In the genomic region with DNA sequence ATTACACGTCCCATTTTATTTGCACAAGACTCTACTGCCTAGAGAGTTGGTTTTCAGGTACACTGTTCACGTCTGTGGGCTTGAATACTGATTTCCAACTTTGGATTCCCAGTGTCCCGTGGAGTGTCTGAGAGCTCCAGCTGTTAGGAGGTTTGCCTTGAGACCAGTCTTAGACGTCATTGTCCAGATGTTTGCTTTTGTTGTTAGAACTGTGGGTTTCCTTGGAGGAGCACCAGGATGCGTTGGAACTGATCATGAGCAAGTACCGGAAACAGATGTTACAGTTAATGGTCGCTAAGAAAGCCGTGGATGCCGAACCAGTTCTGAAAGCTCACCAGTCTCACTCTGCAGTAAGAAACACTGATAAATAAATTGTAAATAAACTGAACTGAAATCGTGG, we compare ENCODE assay signal across 11 mouse cellular contexts. TPM values are rescaled to one million over a fixed set of nuclear protein-coding genes. Genes with fewer than 3 reads are reported as not detected.
DNase-seq lines count a peak whose midpoint lies in the region; ATAC-seq and TF ChIP-seq lines count a peak whose summit lies in the region.
"Had no signal": no experiment of that assay in that cellular context is flagged by ENCODE, and none has a peak within 500 bp of the region (broad histone marks: within the 10 kb centered on the region; RNA-seq: fewer than 3 reads in every experiment).

No protein-coding gene starts in this region.

- peaks cover 40% of the 10 kb centered on the region for H3K36me3 ChIP-seq in forebrain, embryonic 13.5 days (ENCODE audit: poor library complexity, severe bottlenecking)
- peaks cover 39% of the 10 kb centered on the region for H3K36me3 ChIP-seq in forebrain, embryonic 10.5 days (replicated peaks)
- peaks cover 37% of the 10 kb centered on the region for H3K36me3 ChIP-seq in limb, embryonic 13.5 days
- H3K36me3 ChIP-seq in limb, embryonic 10.5 days: peaks cover 47% of the 10 kb centered on the region
- peaks cover 14% of the 10 kb centered on the region for H3K36me3 ChIP-seq in intestine, embryonic 16.5 days (ENCODE audit: control insufficient read depth, insufficient read depth, low read length)

- H3K9me3 ChIP-seq in forebrain, embryonic 13.5 days (replicated peaks): no peaks in the 10 kb centered on the region; the same call in 1 of the 2 replicates
- peaks cover 8% of the 10 kb centered on the region; the same call in 1 of the 2 replicates for H3K9me3 ChIP-seq in forebrain, embryonic 10.5 days
- H3K9me3 ChIP-seq in limb, embryonic 13.5 days: no peaks in the 10 kb centered on the region
- H3K9me3 ChIP-seq in limb, embryonic 10.5 days (replicated peaks): no peaks in the 10 kb centered on the region
- no peaks in the 10 kb centered on the region for H3K9me3 ChIP-seq in intestine, embryonic 16.5 days (ENCODE audit: control insufficient read depth, low read length)

- TF ChIP-seq CTCF in brain, embryonic 14.5 days (IDR thresholded peaks at IDR 0.05; ENCODE audit: borderline replicate concordance, extremely low read depth, insufficient read depth, insufficient read length): no peak

- no peak for ATAC-seq in forebrain, embryonic 13.5 days
- no peak for ATAC-seq in limb, embryonic 13.5 days (ENCODE audit: low FRiP score, low read depth)
- no peak for ATAC-seq in intestine, embryonic 16.5 days
- ATAC-seq: forebrain, embryonic 14.5 days; inflammation-experienced regulatory T-cells, adult 6 months had no signal

- TF ChIP-seq POLR2A in brain, embryonic 14.5 days (IDR thresholded peaks at IDR 0.05; ENCODE audit: borderline replicate concordance, extremely low read depth, insufficient read depth, insufficient read length, poor library complexity, severe bottlenecking): no peak

- H3K27ac ChIP-seq in forebrain, embryonic 13.5 days: no peak overlapping the region
- H3K27ac ChIP-seq in forebrain, embryonic 10.5 days: no peak overlapping the region
- H3K27ac ChIP-seq in limb, embryonic 13.5 days: no peak overlapping the region
- no peak overlapping the region for H3K27ac ChIP-seq in limb, embryonic 10.5 days
- no peak overlapping the region for H3K27ac ChIP-seq in intestine, embryonic 16.5 days (ENCODE audit: low read length)

- H3K4me2 ChIP-seq in forebrain, embryonic 13.5 days: peak overlapping the region; percentile 69; the same call in 1 of the 2 replicates
- peak overlapping the region; percentile 75 for H3K4me2 ChIP-seq in limb, embryonic 13.5 days (replicated peaks)
- H3K4me2 ChIP-seq in intestine, embryonic 16.5 days (ENCODE audit: low read depth, low read length): peak overlapping the region; percentile 65; the same call in 1 of the 2 replicates

- H3K9ac ChIP-seq in forebrain, embryonic 13.5 days: no peak overlapping the region
- no peak overlapping the region for H3K9ac ChIP-seq in limb, embryonic 13.5 days
- no peak overlapping the region for H3K9ac ChIP-seq in intestine, embryonic 16.5 days (ENCODE audit: low read depth, low read length)

- peaks cover 15% of the 10 kb centered on the region for H3K4me1 ChIP-seq in forebrain, embryonic 13.5 days
- peaks cover 20% of the 10 kb centered on the region for H3K4me1 ChIP-seq in forebrain, embryonic 10.5 days
- H3K4me1 ChIP-seq in limb, embryonic 13.5 days: peaks cover 15% of the 10 kb centered on the region
- H3K4me1 ChIP-seq in limb, embryonic 10.5 days: peaks cover 18% of the 10 kb centered on the region
- peaks cover 13% of the 10 kb centered on the region; the same call in 1 of the 2 replicates for H3K4me1 ChIP-seq in intestine, embryonic 16.5 days (ENCODE audit: control insufficient read depth, insufficient read depth, low read length)

- H3K4me3 ChIP-seq in forebrain, embryonic 13.5 days: no peak overlapping the region
- H3K4me3 ChIP-seq in forebrain, embryonic 10.5 days: no peak overlapping the region
- H3K4me3 ChIP-seq in limb, embryonic 13.5 days: 0 out of 2 replicates have a peak overlapping the region, but pooled peaks have one; percentile 70
- no peak overlapping the region for H3K4me3 ChIP-seq in limb, embryonic 10.5 days
- H3K4me3 ChIP-seq in intestine, embryonic 16.5 days (ENCODE audit: low read length): no peak overlapping the region

- DNase-seq in forebrain, embryonic 10.5 days (ENCODE audit: extremely low spot score, low spot score): no peak
- no peak for DNase-seq in limb, embryonic 10.5 days (ENCODE audit: low spot score)
- DNase-seq in brain, embryonic 14.5 days (ENCODE audit: low read depth): peak; percentile 14
- no peak for DNase-seq in yolk sac, embryonic 10.5 days (ENCODE audit: low spot score)
- no peak for DNase-seq in retina, embryonic 14.5 days (ENCODE audit: low spot score)
- DNase-seq: adrenal gland, postnatal 36 days had no signal

- 83% methylated on average over 10 of the region's 10 CpGs for WGBS in forebrain, embryonic 13.5 days
- whole genome bisulfite sequencing in forebrain, embryonic 10.5 days: 88% methylated on average over 10 of the region's 10 CpGs
- 57% methylated on average over 10 of the region's 10 CpGs for WGBS in limb, embryonic 13.5 days
- WGBS in limb, embryonic 10.5 days: 82% methylated on average over 10 of the region's 10 CpGs
- WGBS in intestine, embryonic 16.5 days: 63% methylated on average over 10 of the region's 10 CpGs

- H3K27me3 ChIP-seq in forebrain, embryonic 13.5 days: no peaks in the 10 kb centered on the region
- no peaks in the 10 kb centered on the region for H3K27me3 ChIP-seq in forebrain, embryonic 10.5 days (ENCODE audit: poor library complexity, severe bottlenecking)
- H3K27me3 ChIP-seq in limb, embryonic 13.5 days: no peaks in the 10 kb centered on the region
- no peaks in the 10 kb centered on the region for H3K27me3 ChIP-seq in limb, embryonic 10.5 days (ENCODE audit: low read depth, poor library complexity, severe bottlenecking)
- no peaks in the 10 kb centered on the region for H3K27me3 ChIP-seq in intestine, embryonic 16.5 days (replicated peaks; ENCODE audit: control insufficient read depth, insufficient read depth, low read length)

RNA-seq across cellular contexts. Expression of a gene that starts 1.5 kb away (rescaled TPM):
- 54.5 and 61.0 TPM in 2 replicates for polyA plus RNA-seq in forebrain, embryonic 13.5 days (2015; fragmentation: Nextera tagmentation; extraction: Ambion mirVana)
- 68.2 and 78.0 TPM in 2 replicates for polyA plus RNA-seq in forebrain, embryonic 10.5 days (2016; fragmentation: Nextera tagmentation; extraction: Ambion mirVana)
- 56.1 and 60.1 TPM in 2 replicates for polyA plus RNA-seq in limb, embryonic 13.5 days (2015; fragmentation: Nextera tagmentation; extraction: Ambion mirVana)
- 46.9 and 53.9 TPM in 2 replicates for polyA plus RNA-seq in limb, embryonic 10.5 days (2016; fragmentation: Nextera tagmentation; extraction: Ambion mirVana)
- polyA plus RNA-seq in brain, embryonic 14.5 days (2012; rRNA removed): 46.5 and 49.0 TPM in 2 replicates
- polyA plus RNA-seq in intestine, embryonic 16.5 days (2015; fragmentation: Nextera tagmentation; extraction: Ambion mirVana): 43.4 and 44.9 TPM in 2 replicates

RNA-seq across cellular contexts. Expression of a gene that starts 23.2 kb away (rescaled TPM):
- polyA plus RNA-seq in forebrain, embryonic 13.5 days (2015; fragmentation: Nextera tagmentation; extraction: Ambion mirVana): 468 and 476 TPM in 2 replicates
- polyA plus RNA-seq in forebrain, embryonic 10.5 days (2016; fragmentation: Nextera tagmentation; extraction: Ambion mirVana): 433 and 473 TPM in 2 replicates
- 388 and 411 TPM in 2 replicates for polyA plus RNA-seq in limb, embryonic 13.5 days (2015; fragmentation: Nextera tagmentation; extraction: Ambion mirVana)
- 380 and 462 TPM in 2 replicates for polyA plus RNA-seq in limb, embryonic 10.5 days (2016; fragmentation: Nextera tagmentation; extraction: Ambion mirVana)
- 61.0 and 122 TPM in 2 replicates for polyA plus RNA-seq in brain, embryonic 14.5 days (2012; rRNA removed)
- polyA plus RNA-seq in intestine, embryonic 16.5 days (2015; fragmentation: Nextera tagmentation; extraction: Ambion mirVana): 235 and 244 TPM in 2 replicates

RNA-seq across cellular contexts. Expression of a gene that starts 33.1 kb away (rescaled TPM):
- polyA plus RNA-seq in forebrain, embryonic 13.5 days (2015; fragmentation: Nextera tagmentation; extraction: Ambion mirVana): not detected in 2 replicates
- polyA plus RNA-seq in forebrain, embryonic 10.5 days (2016; fragmentation: Nextera tagmentation; extraction: Ambion mirVana): 0.07 and 0.11 TPM in 2 replicates
- polyA plus RNA-seq in limb, embryonic 13.5 days (2015; fragmentation: Nextera tagmentation; extraction: Ambion mirVana): not detected in 2 replicates
- polyA plus RNA-seq in limb, embryonic 10.5 days (2016; fragmentation: Nextera tagmentation; extraction: Ambion mirVana): not detected in 2 replicates
- polyA plus RNA-seq in brain, embryonic 14.5 days (2012; rRNA removed): 0.12 and 0.13 TPM in 2 replicates
- polyA plus RNA-seq in intestine, embryonic 16.5 days (2015; fragmentation: Nextera tagmentation; extraction: Ambion mirVana): 0.15 TPM in 1 of 2 replicates, not detected in the other
- polyA plus RNA-seq: inflammation-experienced regulatory T-cells, adult 6 months had no signal
